Mouse (Mus musculus) CH12.LX (cell line): ENCODE measurements around the gene Zw10. TPM values are rescaled to one million over a fixed set of nuclear protein-coding genes. Genes with fewer than 3 reads are reported as not detected.

Experiments
- DNase-seq: peaks from one replicate; pipeline ENCODE4 v3.0.0-alpha.2; 2013; ENCODE audit errors: extremely low read depth
- H3K27ac ChIP-seq: 2 replicates; pipeline ENCODE4 v1.5.1; 2012; ENCODE audit warnings: low read depth, mild to moderate bottlenecking, control low read depth, moderate library complexity; ENCODE audit not compliant: insufficient read depth
- H3K27me3 ChIP-seq: replicated peaks from 2 replicates; pipeline ENCODE3; 2012; ENCODE audit warnings: inconsistent platforms
- H3K36me3 ChIP-seq, 2 experiments: replicated peaks in 1 of 2; 2 replicates each; pipeline versions ENCODE3 to v1.6.1; 2012; ENCODE audit warnings: inconsistent platforms in 1 of 2, low read length in 1 of 2, mild to moderate bottlenecking in 1 of 2, mixed read lengths in 1 of 2, moderate library complexity in 1 of 2; ENCODE audit not compliant: control insufficient read depth in 1 of 2, insufficient read depth in 1 of 2
- H3K4me1 ChIP-seq, 2 experiments: 2 replicates each; pipeline ENCODE4 v1.6.1; 2012; ENCODE audit warnings: inconsistent platforms in 1 of 2, moderate library complexity in 1 of 2; ENCODE audit not compliant: insufficient read depth in 2 of 2, control insufficient read depth in 1 of 2
- H3K4me2 ChIP-seq: 2 replicates; pipeline ENCODE4 v1.6.1; 2012; ENCODE audit warnings: low read depth, mild to moderate bottlenecking, control low read depth; ENCODE audit not compliant: poor library complexity, insufficient read depth, severe bottlenecking
- H3K4me3 ChIP-seq, 3 experiments: fragments of 150-350 bp in 1 of 3; sonication (generic) in 1 of 3; replicated peaks in 1 of 3; 2 replicates each; pipeline versions ENCODE3 to v1.5.1; 2011 to 2012; ENCODE audit warnings: low read depth in 2 of 3, low read length in 2 of 3, mild to moderate bottlenecking in 2 of 3, moderate library complexity in 2 of 3, control low read depth in 1 of 3, improper control_type of control experiment in 1 of 3, inconsistent platforms in 1 of 3, mixed read lengths in 1 of 3; ENCODE audit not compliant: poor library complexity in 1 of 3
- H3K79me2 ChIP-seq: replicated peaks from 2 replicates; pipeline ENCODE4 v1.6.1; 2012; ENCODE audit warnings: mild to moderate bottlenecking, moderate library complexity; ENCODE audit not compliant: control insufficient read depth, poor library complexity, insufficient read depth, severe bottlenecking; ENCODE audit errors: extremely low read depth
- H3K9ac ChIP-seq: 2 replicates; pipeline ENCODE4 v1.6.1; 2012; ENCODE audit warnings: low read depth, mild to moderate bottlenecking, control low read depth, moderate library complexity; ENCODE audit not compliant: insufficient read depth
- H3K9me3 ChIP-seq: replicated peaks from 2 replicates; pipeline ENCODE3; 2012; ENCODE audit warnings: low read length, inconsistent platforms, mixed read lengths
- BHLHE40 ChIP-seq: IDR thresholded peaks from 2 replicates; pipeline ENCODE4 v1.6.1; 2011; ENCODE audit warnings: mild to moderate bottlenecking, low read depth, low read length, improper control_type of control experiment
- CTCF ChIP-seq, 2 experiments: IDR thresholded peaks in 1 of 2; conservative IDR thresholded peaks in 1 of 2; 2 replicates each; pipeline ENCODE4 v1.5.1; 2011 to 2012; ENCODE audit warnings: low read depth in 2 of 2, low read length in 2 of 2, improper control_type of control experiment in 1 of 2, inconsistent platforms in 1 of 2, mild to moderate bottlenecking in 1 of 2, moderate library complexity in 1 of 2
- HCFC1 ChIP-seq: IDR thresholded peaks from 2 replicates; pipeline ENCODE4 v1.6.1; 2012; ENCODE audit warnings: low read depth, mild to moderate bottlenecking, inconsistent platforms, low read length, improper control_type of control experiment
- MAX ChIP-seq: IDR thresholded peaks from 2 replicates; pipeline ENCODE4 v1.6.1; 2011; ENCODE audit warnings: low read length, improper control_type of control experiment
- MAZ ChIP-seq: IDR thresholded peaks from 2 replicates; pipeline ENCODE4 v1.6.1; 2012; ENCODE audit warnings: low read depth, mild to moderate bottlenecking, inconsistent platforms, low read length, improper control_type of control experiment, moderate library complexity
- MEF2A ChIP-seq: IDR thresholded peaks from 2 replicates; pipeline ENCODE4 v1.6.1; 2014; ENCODE audit warnings: low read depth, mild to moderate bottlenecking, inconsistent platforms, low read length, improper control_type of control experiment, borderline replicate concordance
- NELFE ChIP-seq: IDR thresholded peaks from 2 replicates; pipeline ENCODE4 v1.6.1; 2011; ENCODE audit warnings: low read depth, low read length, improper control_type of control experiment
- RCOR1 ChIP-seq: conservative IDR thresholded peaks from 2 replicates; pipeline ENCODE4 v1.6.1; 2012; ENCODE audit warnings: low read depth, mild to moderate bottlenecking, inconsistent platforms, low read length, improper control_type of control experiment
- ZMIZ1 ChIP-seq: IDR thresholded peaks from 2 replicates; pipeline ENCODE4 v1.6.1; 2012; ENCODE audit warnings: low read depth, mild to moderate bottlenecking, inconsistent platforms, low read length, improper control_type of control experiment
- dilution Hi-C: fragments of 300-500 bp; cut with MboI; formaldehyde crosslinking; loops from 2 replicates; pipeline ENCODE4 v1.14.3; 2020; ENCODE audit warnings: low sequenced_read_pairs; ENCODE audit not compliant: extremely low pct_unique_long_range_greater_than_20kb, extremely low pct_ligation_motif_present
- in situ Hi-C: fragments of 300-500 bp; cut with MboI; formaldehyde crosslinking; loops from 3 replicates; pipeline ENCODE4 v1.14.3; 2019; ENCODE audit warnings: low sequenced_read_pairs, low pct_ligation_motif_present, low pct_unique_long_range_greater_than_20kb, mixed read lengths
- polyA plus RNA-seq: library from polyadenylated mRNA; unstranded; fragments of >175 nt; gene quantifications from 2 replicates; pipeline ENCODE4 v1.2.1, GENCODE M21; 2012; ENCODE audit warnings: low read depth; ENCODE audit not compliant: insufficient read length
- total RNA-seq, 2 experiments: library from RNA; depleted of rRNA; stranded (reverse); fragments of 300-350 nt in 1 of 2; fragments of >200 nt in 1 of 2; gene quantifications; 2 replicates each; pipeline ENCODE4 v1.2.3; 2012 to 2014

The Zw10 gene
- total and polyA plus RNA-seq, 3 experiments, result 18.3 to 26.2 (median 19.8) TPM

GRCm38 (mm10) chr9:49125706-49126105, 70.3 kb downstream of the Zw10 start:
- dilution Hi-C loops, result no loop called here
- in situ Hi-C loops, result no loop called here
- no peak overlapping the region for H3K4me2 ChIP-seq
- peaks cover 0 to under 1% of the 10 kb centered on the region in 2 experiments; a peak in 1 of 4 replicates for H3K4me1 ChIP-seq
- DNase-seq, result no peak
- H3K79me2 ChIP-seq, result no peaks in the 10 kb centered on the region
- no peaks in the 10 kb centered on the region for H3K36me3 ChIP-seq
- TF ChIP-seq MAX (no peak), MEF2A (no peak), BHLHE40 (no peak), HCFC1 (no peak), ZMIZ1 (no peak), RCOR1 (no peak), CTCF (conservative IDR thresholded peaks at IDR 0.05 in 1 of 2, IDR thresholded peaks at IDR 0.05 in 1 of 2; ENCODE audit: low read depth in 2 of 2, low read length in 2 of 2) (no peak), MAZ (no peak), NELFE (no peak)
- TF ChIP-seq, all 38 proteins: peak for 0
- Histone ChIP-seq H3K9ac (no peak overlapping the region), H3K4me3 (no peak overlapping the region), H3K9me3 (peaks cover 10% of the 10 kb centered on the region), H3K27me3 (peaks cover 30% of the 10 kb centered on the region), H3K27ac (no peak overlapping the region)

Other genes starting within 250 kb of the Zw10 start
- gene Zbtb16, start 219.4 kb upstream of the Zw10 start, total RNA-seq (2012; rRNA removed), result 1.7 and 3.0 TPM in 2 replicates
- 0.34 TPM in 2 replicates for gene Zbtb16, start 219.4 kb upstream of the Zw10 start, total RNA-seq (2014; rRNA removed)
- 0.90 and 1.0 TPM in 2 replicates for gene Zbtb16, start 219.4 kb upstream of the Zw10 start, polyA plus RNA-seq
- not detected in 2 replicates for gene Htr3a, start 144.5 kb upstream of the Zw10 start, total RNA-seq (2012; rRNA removed)
- gene Htr3a, start 144.5 kb upstream of the Zw10 start, total RNA-seq (2014; rRNA removed), result not detected in 2 replicates
- not detected in 2 replicates for gene Htr3a, start 144.5 kb upstream of the Zw10 start, polyA plus RNA-seq
- not detected in 2 replicates for gene Htr3b, start 90.6 kb upstream of the Zw10 start, total RNA-seq (2012; rRNA removed)
- gene Htr3b, start 90.6 kb upstream of the Zw10 start, total RNA-seq (2014; rRNA removed), result not detected in 2 replicates
- gene Htr3b, start 90.6 kb upstream of the Zw10 start, polyA plus RNA-seq, result not detected in 2 replicates
- 5.5 and 7.0 TPM in 2 replicates for gene Usp28, start 70.2 kb upstream of the Zw10 start, total RNA-seq (2012; rRNA removed)
- 5.8 and 6.5 TPM in 2 replicates for gene Usp28, start 70.2 kb upstream of the Zw10 start, total RNA-seq (2014; rRNA removed)
- gene Usp28, start 70.2 kb upstream of the Zw10 start, polyA plus RNA-seq, result 7.7 and 9.3 TPM in 2 replicates
- not detected in 2 replicates for gene Tmprss5, start 25.6 kb downstream of the Zw10 start, total RNA-seq (2012; rRNA removed)
- not detected in 2 replicates for gene Tmprss5, start 25.6 kb downstream of the Zw10 start, total RNA-seq (2014; rRNA removed)
- gene Tmprss5, start 25.6 kb downstream of the Zw10 start, polyA plus RNA-seq, result not detected in 2 replicates
- not detected in 2 replicates for gene Gm4894, start 194.9 kb downstream of the Zw10 start, total RNA-seq (2012; rRNA removed)
- gene Gm4894, start 194.9 kb downstream of the Zw10 start, total RNA-seq (2014; rRNA removed), result not detected in 2 replicates
- not detected in 2 replicates for gene Gm4894, start 194.9 kb downstream of the Zw10 start, polyA plus RNA-seq